Mouse (Mus musculus) embryonic stem cell, embryonic (primary cell): ENCODE measurements around the gene Mpig6b.

ENCODE experiments used
- CTCF ChIA-PET, 4 experiments: fragments of 300-600 bp in 2 of 4; fragments of 350-600 bp in 2 of 4; sonication (Branson Sonifier 250); formaldehyde crosslinking; loops; one replicate each; lab custom pipeline; 2022; ENCODE audit warnings: inconsistent platforms in 2 of 4; lab: Charles Lee
- POLR2A ChIA-PET, 4 experiments: fragments of 300-600 bp in 2 of 4; fragments of 350-600 bp in 2 of 4; sonication (Branson Sonifier 250); formaldehyde crosslinking; loops; one replicate each; lab custom pipeline; 2022; ENCODE audit warnings: antibody characterized with exemption in 4 of 4, inconsistent platforms in 1 of 4; lab: Charles Lee

Mpig6b gene

GRCm38 (mm10) chr17:35045807-35046680 is 19.9 kb downstream of the Mpig6b start:
- POLR2A ChIA-PET: interaction anchor here (0.5 to 8.9 kb wide), 62 partner anchors 8 to 442 kb away, joined by 3 to 105 read pairs (median 5); partner anchors contain the start of genes Ddah2 (in 3 of the 4), Sapcd1 (in 3 of the 4), D17H6S53E (in 2 of the 4) and Ddx39b (in 2 of the 4)
- CTCF ChIA-PET: interaction anchor here in 3 of 4 experiments (0.6 to 2.6 kb wide), 13 partner anchors 13 to 121 kb away, joined by 3 to 13 read pairs (median 5); partner anchors contain the start of gene Ddah2 (in 1 of the 3)

GRCm38 (mm10) chr17:35044904-35045806 is 20.8 kb downstream of the Mpig6b start:
- POLR2A ChIA-PET: interaction anchor here (0.5 to 8.9 kb wide), 22 partner anchors 13 to 114 kb away, joined by 3 to 105 read pairs (median 5); partner anchors contain the start of genes Ddah2 (in 2 of the 4), Sapcd1 (in 2 of the 4), Csnk2b (in 1 of the 4) and Gpank1 (in 1 of the 4)

GRCm38 (mm10) chr17:35043794-35044193 is 22.2 kb downstream of the Mpig6b start:
- ChIA-PET CTCF (interaction anchor here in 1 of 4 experiments (0.5 kb wide), 1 partner anchor 173 kb away, joined by 4 read pairs; no protein-coding TSS in a partner anchor), POLR2A (interaction anchor here in 2 of 4 experiments (1.2 to 8.9 kb wide), 4 partner anchors 14 to 103 kb away, joined by 3 to 82 read pairs (median 10); partner anchors contain the start of gene Ddah2 (in 1 of the 2))

More at GRCm38 (mm10) chr17:35044904-35045806, 20.8 kb downstream of the Mpig6b start:
- CTCF ChIA-PET: interaction anchor here in 1 of 4 experiments (0.6 to 2.6 kb wide), 3 partner anchors 14 to 225 kb away, joined by 3 to 13 read pairs (median 11); partner anchors contain the start of gene Ddah2

- ChIA-PET CTCF (interaction anchor here in 1 of 4 experiments (0.6 kb wide), 1 partner anchor 192 kb away, joined by 6 read pairs; no protein-coding TSS in a partner anchor), POLR2A (interaction anchor here in 2 of 4 experiments (0.6 to 1.3 kb wide), 3 partner anchors 21 to 49 kb away, joined by 3 to 4 read pairs (median 3); partner anchors contain the start of gene Ly6g6e (in 1 of the 2))
Measured at GRCm38 (mm10) chr17:35039121-35039873, 26.7 kb downstream of the Mpig6b start.

GRCm38 (mm10) chr17:35034896-35035295 is 31.1 kb downstream of the Mpig6b start:
- ChIA-PET CTCF (interaction anchor here (0.6 to 1.5 kb wide), 6 partner anchors 14 to 81 kb away, joined by 3 to 9 read pairs (median 6); no protein-coding TSS in a partner anchor), POLR2A (interaction anchor here in 3 of 4 experiments (0.6 to 1.5 kb wide), 6 partner anchors 11 to 135 kb away, joined by 3 to 6 read pairs (median 3); partner anchors contain the start of gene Msh5 (in 2 of the 3))

- CTCF ChIA-PET: interaction anchor here in 3 of 4 experiments (0.6 to 1.3 kb wide), 5 partner anchors 12 to 199 kb away, joined by 3 to 6 read pairs (median 4); no protein-coding TSS in a partner anchor
- POLR2A ChIA-PET: interaction anchor here in 1 of 4 experiments (0.6 kb wide), 1 partner anchor 44 kb away, joined by 3 read pairs; no protein-coding TSS in a partner anchor
Measured at GRCm38 (mm10) chr17:35033703-35034102, 32.3 kb downstream of the Mpig6b start.

GRCm38 (mm10) chr17:35032323-35032870 is 33.6 kb downstream of the Mpig6b start:
- ChIA-PET CTCF (interaction anchor here in 3 of 4 experiments (0.5 to 1.2 kb wide), 5 partner anchors 38 to 606 kb away, joined by 3 to 6 read pairs (median 4); no protein-coding TSS in a partner anchor), POLR2A (interaction anchor here in 2 of 4 experiments (0.7 to 1.2 kb wide), 6 partner anchors 11 to 209 kb away, joined by 3 to 4 read pairs (median 4); partner anchors contain the start of genes Ddah2 (in 1 of the 2) and Ddx39b (in 1 of the 2))

GRCm38 (mm10) chr17:35031880-35032279 is 34.1 kb downstream of the Mpig6b start:
- POLR2A ChIA-PET: interaction anchor here in 2 of 4 experiments (0.7 to 1.8 kb wide), 8 partner anchors 10 to 116 kb away, joined by 3 to 4 read pairs (median 3); partner anchors contain the start of gene Ddah2 (in 1 of the 2)

GRCm38 (mm10) chr17:35031272-35031671 is 34.7 kb downstream of the Mpig6b start:
- ChIA-PET CTCF (interaction anchor here in 3 of 4 experiments (0.6 to 1.2 kb wide), 3 partner anchors 66 to 643 kb away, joined by 3 to 11 read pairs (median 3); no protein-coding TSS in a partner anchor), POLR2A (interaction anchor here in 3 of 4 experiments (0.7 to 1.8 kb wide), 5 partner anchors 10 to 116 kb away, joined by 3 to 4 read pairs (median 3); no protein-coding TSS in a partner anchor)

More at GRCm38 (mm10) chr17:35031880-35032279, 34.1 kb downstream of the Mpig6b start:
- CTCF ChIA-PET: interaction anchor here in 3 of 4 experiments (0.5 to 1.2 kb wide), 4 partner anchors 65 to 642 kb away, joined by 3 to 6 read pairs (median 4); no protein-coding TSS in a partner anchor

GRCm38 (mm10) chr17:35029691-35030532 is 36.1 kb downstream of the Mpig6b start:
- ChIA-PET CTCF (interaction anchor here (0.6 to 2.0 kb wide), 21 partner anchors 8 to 137 kb away, joined by 3 to 27 read pairs (median 3); partner anchors contain the start of genes Csnk2b (in 1 of the 4), Ddah2 (in 1 of the 4), Gpank1 (in 1 of the 4) and Msh5 (in 1 of the 4)), POLR2A (interaction anchor here (0.5 to 3.0 kb wide), 23 partner anchors 8 to 798 kb away, joined by 3 to 17 read pairs (median 4); partner anchors contain the start of genes Ddah2 (in 2 of the 4), Hspa1a (in 1 of the 4), Hspa1l (in 1 of the 4) and Ly6g6e (in 1 of the 4))

GRCm38 (mm10) chr17:35028315-35028714 is 37.7 kb downstream of the Mpig6b start:
- POLR2A ChIA-PET: interaction anchor here in 3 of 4 experiments (0.6 to 3.0 kb wide), 31 partner anchors 8 to 218 kb away, joined by 3 to 17 read pairs (median 4); partner anchors contain the start of genes Msh5 (in 3 of the 3), Ddah2 (in 2 of the 3), Clic1 (in 1 of the 3) and Ly6g6f (in 1 of the 3)
- CTCF ChIA-PET: interaction anchor here in 1 of 4 experiments (0.6 to 1.6 kb wide), 3 partner anchors 31 to 137 kb away, joined by 3 to 4 read pairs (median 4); partner anchors contain the start of gene Ddah2

- POLR2A ChIA-PET: interaction anchor here (0.6 to 3.0 kb wide), 22 partner anchors 8 to 100 kb away, joined by 3 to 11 read pairs (median 4); partner anchors contain the start of genes Msh5 (in 3 of the 4), Clic1 (in 1 of the 4), Ddah2 (in 1 of the 4) and Ly6g6f (in 1 of the 4)
- CTCF ChIA-PET: interaction anchor here in 2 of 4 experiments (0.5 to 1.6 kb wide), 5 partner anchors 32 to 142 kb away, joined by 3 to 4 read pairs (median 4); partner anchors contain the start of gene Ddah2 (in 1 of the 2)
Measured at GRCm38 (mm10) chr17:35027277-35028068, 38.5 kb downstream of the Mpig6b start, which contains the start of gene Sapcd1. TSS of gene Sapcd1 (minus strand) at chr17:35028016.

- ChIA-PET CTCF (interaction anchor here in 2 of 4 experiments (0.6 to 0.7 kb wide), 3 partner anchors 48 to 149 kb away, joined by 3 to 6 read pairs (median 5); no protein-coding TSS in a partner anchor), POLR2A (interaction anchor here (0.6 to 1.2 kb wide), 8 partner anchors 11 to 208 kb away, joined by 3 to 5 read pairs (median 3); partner anchors contain the start of genes Atp6v1g2 (in 1 of the 4) and Ddah2 (in 1 of the 4))
Measured at GRCm38 (mm10) chr17:35026206-35026605, 39.8 kb downstream of the Mpig6b start.
